ENCODE assay signal across 24 mouse cellular contexts in genomic region chr10:75688598-75688997, GRCm38 (mm10). TPM values are rescaled to one million over a fixed set of nuclear protein-coding genes. Genes with fewer than 3 reads are reported as not detected.
DNase-seq lines count a peak whose midpoint lies in the region; ATAC-seq and TF ChIP-seq lines count a peak whose summit lies in the region.
"Had no signal": no experiment of that assay in that cellular context is flagged by ENCODE, and none has a peak within 500 bp of the region (broad histone marks: within the 10 kb centered on the region; RNA-seq: fewer than 3 reads in every experiment).

No protein-coding gene starts in this region.

- H3K4me2 ChIP-seq in intestine, postnatal 0 days (replicated peaks; ENCODE audit: low read depth), result no peak overlapping the region
- no peak overlapping the region for H3K4me2 ChIP-seq in intestine, embryonic 16.5 days (ENCODE audit: low read depth, low read length)
- H3K4me2 ChIP-seq: embryonic facial prominence, embryonic 13.5 days; embryonic facial prominence, embryonic 15.5 days; forebrain, embryonic 12.5 days had no signal

- H3K9ac ChIP-seq in intestine, postnatal 0 days (ENCODE audit: low read depth, low read length), result no peak overlapping the region
- H3K9ac ChIP-seq in intestine, embryonic 16.5 days (ENCODE audit: low read depth, low read length), result no peak overlapping the region
- H3K9ac ChIP-seq in ES-Bruce4 (ENCODE audit: low read depth, poor library complexity, severe bottlenecking), result no peak overlapping the region
- H3K9ac ChIP-seq: embryonic facial prominence, embryonic 13.5 days; embryonic facial prominence, embryonic 15.5 days; forebrain, embryonic 12.5 days had no signal

- no peak for TF ChIP-seq POLR2A in ES-Bruce4 (IDR thresholded peaks at IDR 0.05; ENCODE audit: insufficient read depth, low read length)

- peak; percentile 53; the same call in 1 of the 2 replicates for TF ChIP-seq EP300 in ES-Bruce4 (IDR thresholded peaks at IDR 0.05; ENCODE audit: insufficient read depth, low read depth, low read length)

- DNase-seq in R1 (ENCODE audit: low read depth, low spot score), result peak; percentile 68
- DNase-seq in Muller cell, postnatal 12 days (ENCODE audit: inconsistent ontology term), result no peak
- no peak for DNase-seq in right cerebral cortex, adult 18-20 months
- DNase-seq: adrenal gland, adult 2 months; adrenal gland, postnatal 10 days; adrenal gland, postnatal 25 days; cerebellum, adult 11 months; cerebellum, adult 18-20 months; cerebellum, adult 8-10 months; cerebellum, adult 9-11 months; cerebellum, postnatal 14 days; cerebellum, postnatal 36 days; embryo, embryonic 11 days had no signal

- H3K27me3 ChIP-seq in intestine, postnatal 0 days (replicated peaks; ENCODE audit: control insufficient read depth, insufficient read depth, low read length), result no peaks in the 10 kb centered on the region
- H3K27me3 ChIP-seq in intestine, embryonic 16.5 days (replicated peaks; ENCODE audit: control insufficient read depth, insufficient read depth, low read length), result no peaks in the 10 kb centered on the region
- no peaks in the 10 kb centered on the region for H3K27me3 ChIP-seq in ES-Bruce4 (ENCODE audit: control insufficient read depth, insufficient read depth, low read length, poor library complexity, severe bottlenecking)
- H3K27me3 ChIP-seq: embryonic facial prominence, embryonic 13.5 days; embryonic facial prominence, embryonic 15.5 days; forebrain, embryonic 12.5 days had no signal

- H3K27ac ChIP-seq in intestine, postnatal 0 days (ENCODE audit: low read depth, low read length), result peak overlapping the region; percentile 17; the same call in 1 of the 2 replicates
- no peak overlapping the region for H3K27ac ChIP-seq in intestine, embryonic 16.5 days (ENCODE audit: low read length)
- no peak overlapping the region; the same call in 1 of the 2 replicates for H3K27ac ChIP-seq in ES-Bruce4 (ENCODE audit: insufficient read depth, low read length)
- H3K27ac ChIP-seq: embryonic facial prominence, embryonic 13.5 days; embryonic facial prominence, embryonic 15.5 days; forebrain, embryonic 10.5 days; forebrain, embryonic 12.5 days had no signal

- H3K4me1 ChIP-seq in intestine, postnatal 0 days (replicated peaks; ENCODE audit: control insufficient read depth, insufficient read depth, low read length), result no peaks in the 10 kb centered on the region
- H3K4me1 ChIP-seq in intestine, embryonic 16.5 days (ENCODE audit: control insufficient read depth, insufficient read depth, low read length), result peaks cover 5% of the 10 kb centered on the region; the same call in 1 of the 2 replicates
- H3K4me1 ChIP-seq in ES-Bruce4 (ENCODE audit: control insufficient read depth, insufficient read depth, low read length), result peaks cover 2% of the 10 kb centered on the region
- H3K4me1 ChIP-seq: embryonic facial prominence, embryonic 13.5 days; embryonic facial prominence, embryonic 15.5 days had no signal

- H3K4me3 ChIP-seq in intestine, postnatal 0 days (ENCODE audit: low read depth, low read length), result no peak overlapping the region
- H3K4me3 ChIP-seq in intestine, embryonic 16.5 days (ENCODE audit: low read length), result no peak overlapping the region
- H3K4me3 ChIP-seq in ES-Bruce4 (ENCODE audit: low read depth, low read length), result no peak overlapping the region
- H3K4me3 ChIP-seq: embryonic facial prominence, embryonic 13.5 days; embryonic facial prominence, embryonic 15.5 days; erythroblast, embryonic 14.5 days; forebrain, embryonic 10.5 days; forebrain, embryonic 12.5 days had no signal

- H3K36me3 ChIP-seq in intestine, postnatal 0 days (ENCODE audit: control insufficient read depth, insufficient read depth), result peaks cover 56% of the 10 kb centered on the region
- 0 out of 2 replicates have a peak, but pooled peaks cover 2% of the 10 kb centered on the region for H3K36me3 ChIP-seq in intestine, embryonic 16.5 days (ENCODE audit: control insufficient read depth, insufficient read depth, low read length)
- H3K36me3 ChIP-seq in ES-Bruce4 (ENCODE audit: control insufficient read depth, insufficient read depth, low read length, poor library complexity, severe bottlenecking), result peaks cover 8% of the 10 kb centered on the region

- 95% methylated on average over 2 of the region's 2 CpGs for WGBS in intestine, postnatal 0 days
- WGBS in intestine, embryonic 16.5 days, result 91% methylated on average over 2 of the region's 2 CpGs

- H3K9me3 ChIP-seq in intestine, postnatal 0 days (ENCODE audit: control insufficient read depth), result no peaks in the 10 kb centered on the region
- H3K9me3 ChIP-seq in intestine, embryonic 16.5 days (ENCODE audit: control insufficient read depth, low read length), result no peaks in the 10 kb centered on the region
- H3K9me3 ChIP-seq in ES-Bruce4 (replicated peaks; ENCODE audit: control insufficient read depth, insufficient read depth, low read length, poor library complexity, severe bottlenecking), result no peaks in the 10 kb centered on the region
- H3K9me3 ChIP-seq: embryonic facial prominence, embryonic 13.5 days; embryonic facial prominence, embryonic 15.5 days; forebrain, embryonic 10.5 days; forebrain, embryonic 12.5 days; G1E had no signal

- ATAC-seq in intestine, postnatal 0 days, result no peak
- no peak for ATAC-seq in intestine, embryonic 16.5 days
- ATAC-seq: forebrain, embryonic 14.5 days; forebrain, embryonic 16.5 days had no signal

- TF ChIP-seq CTCF in intestine, postnatal 0 days (IDR thresholded peaks at IDR 0.05; ENCODE audit: low read depth), result no peak
- no peak for TF ChIP-seq CTCF in ES-Bruce4 (IDR thresholded peaks at IDR 0.05; ENCODE audit: low read depth, low read length)

RNA-seq across cellular contexts. Expression of gene Susd2, which starts 44.8 kb away (rescaled TPM):
- 35.1 and 37.2 TPM in 2 replicates for polyA plus RNA-seq in intestine, postnatal 0 days (2015; fragmentation: Nextera tagmentation; extraction: Ambion mirVana)
- polyA plus RNA-seq in intestine, embryonic 16.5 days (2015; fragmentation: Nextera tagmentation; extraction: Ambion mirVana), result 19.1 and 23.3 TPM in 2 replicates
- 11.1 and 11.7 TPM in 2 replicates for polyA plus RNA-seq in ES-Bruce4 (2011; ENCODE audit: insufficient read depth, insufficient read length, low read depth, missing spikeins)
